Mouse (Mus musculus): ENCODE data around the gene Slc6a12.

Slc6a12 gene

DNA sequence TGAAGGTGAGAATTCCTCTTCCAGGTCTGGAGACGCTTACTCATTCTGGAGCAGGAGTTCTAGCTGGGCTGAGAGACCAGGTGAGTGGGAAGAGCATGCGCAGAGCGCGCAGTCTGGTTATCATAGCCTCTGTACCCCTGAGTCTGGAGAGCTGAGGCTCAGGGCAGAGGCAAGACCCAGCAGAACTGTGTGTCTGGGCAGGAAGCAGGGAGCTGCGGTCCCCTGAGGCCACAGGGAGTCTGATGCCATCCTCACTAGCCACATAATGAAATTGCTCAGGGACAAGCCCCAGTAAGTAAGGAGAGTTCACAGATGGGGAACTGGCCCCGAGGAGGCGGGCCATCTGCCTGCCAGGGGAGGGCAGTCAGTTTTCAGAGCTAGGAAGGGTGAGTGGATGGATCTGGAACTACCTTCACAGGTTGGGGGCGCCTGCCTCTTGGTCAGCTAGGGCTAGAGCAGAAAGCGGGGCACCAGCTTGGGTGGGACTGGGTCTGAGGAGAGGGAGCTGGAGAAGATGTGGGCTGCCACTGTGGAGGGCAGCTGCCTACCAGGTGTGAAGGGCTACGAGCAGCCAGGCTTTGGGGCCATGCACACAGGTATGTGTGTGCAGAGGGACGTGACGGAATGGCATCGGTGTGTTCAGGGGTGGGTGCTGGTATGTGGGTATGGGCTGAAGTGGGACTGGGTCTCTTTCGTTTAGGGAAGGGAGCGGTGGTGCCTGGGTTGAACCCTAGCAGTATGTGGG is at the start of gene Slc6a12:
Gene Slc6a12 (plus strand): TSS at position 51 of the 745 bp plus-strand sequence.
- no peak for DNase-seq (ENCODE audit: extremely low read depth, low read depth, low spot score)

- DNase-seq (ENCODE audit: extremely low read depth, low read depth, low spot score) = no peak
Observed at GRCm38 (mm10) chr6:121299317-121299716, 43.6 kb upstream of the Slc6a12 start.

- DNase-seq (ENCODE audit: extremely low read depth, low read depth, low spot score) = peak; percentile 1
Observed at GRCm38 (mm10) chr6:121299954-121300353, 42.9 kb upstream of the Slc6a12 start, which contains the start of gene Slc6a13. Gene Slc6a13 (plus strand): TSS chr6:121300227.

- DNase-seq (ENCODE audit: extremely low read depth, low read depth, low spot score) = no peak
Observed at GRCm38 (mm10) chr6:121300504-121300903, 42.4 kb upstream of the Slc6a12 start.

DNA sequence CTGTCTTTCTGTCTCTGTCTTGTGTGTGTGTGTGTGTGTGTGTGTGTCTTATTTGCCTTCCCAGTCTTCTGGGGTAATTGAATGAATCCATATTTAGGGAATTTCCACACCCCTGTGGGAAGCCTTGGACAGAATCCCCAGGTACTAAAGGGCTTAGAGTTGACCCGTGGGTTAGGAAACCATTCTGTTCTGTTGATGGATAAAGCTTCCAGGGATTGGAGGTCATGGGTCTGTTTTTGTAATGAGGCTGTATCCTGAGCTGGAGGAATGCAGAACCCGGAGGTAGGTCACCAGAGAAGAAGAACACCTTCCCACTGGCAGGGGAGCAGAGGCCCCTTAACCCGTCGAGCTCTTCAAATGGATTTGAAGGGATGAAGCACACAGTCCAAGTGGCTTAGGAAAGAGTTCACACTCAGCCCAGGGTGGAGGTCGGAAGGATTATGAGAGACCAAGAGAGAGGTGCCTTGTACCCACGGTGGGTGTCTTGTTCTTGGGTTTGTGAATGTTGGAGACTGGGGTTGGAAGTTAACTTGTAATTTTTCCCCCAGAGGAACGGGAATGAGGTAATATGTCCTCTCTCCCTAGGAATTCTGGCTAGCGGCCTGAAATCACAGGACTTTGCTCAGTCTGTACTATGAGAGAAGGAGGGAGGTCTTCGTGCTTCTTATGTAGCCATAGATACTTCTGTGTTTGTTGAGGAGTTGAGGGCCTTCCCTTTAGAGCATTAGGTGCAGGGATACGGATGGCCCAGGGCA is 39.2 kb upstream of the Slc6a12 start:
- DNase-seq (ENCODE audit: extremely low read depth, low read depth, low spot score) = no peak

DNA sequence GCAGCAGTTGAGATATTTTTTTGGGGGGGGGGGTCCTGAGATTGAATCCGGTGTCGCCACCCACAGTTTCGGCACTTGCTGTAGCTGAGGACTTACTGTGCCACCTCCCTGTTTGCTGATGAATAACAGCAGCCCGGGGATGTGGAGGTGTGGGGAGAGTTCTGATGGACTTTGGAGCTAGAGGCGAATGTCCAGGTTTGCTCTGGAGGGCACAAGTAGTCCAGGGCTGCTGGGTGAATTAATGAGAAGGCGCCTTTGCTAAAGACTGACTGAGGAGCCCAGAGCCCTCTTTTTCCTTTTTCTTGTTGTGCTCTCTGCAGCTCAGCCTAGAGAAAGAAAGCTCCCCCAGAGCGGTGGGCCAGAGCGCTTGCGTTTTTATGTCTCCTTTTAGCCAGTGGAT is 38.2 kb upstream of the Slc6a12 start:
- no peak for DNase-seq (ENCODE audit: extremely low read depth, low read depth, low spot score)

- DNase-seq (ENCODE audit: extremely low read depth, low read depth, low spot score) = no peak
Observed at GRCm38 (mm10) chr6:121305571-121305970, 37.3 kb upstream of the Slc6a12 start.

DNA sequence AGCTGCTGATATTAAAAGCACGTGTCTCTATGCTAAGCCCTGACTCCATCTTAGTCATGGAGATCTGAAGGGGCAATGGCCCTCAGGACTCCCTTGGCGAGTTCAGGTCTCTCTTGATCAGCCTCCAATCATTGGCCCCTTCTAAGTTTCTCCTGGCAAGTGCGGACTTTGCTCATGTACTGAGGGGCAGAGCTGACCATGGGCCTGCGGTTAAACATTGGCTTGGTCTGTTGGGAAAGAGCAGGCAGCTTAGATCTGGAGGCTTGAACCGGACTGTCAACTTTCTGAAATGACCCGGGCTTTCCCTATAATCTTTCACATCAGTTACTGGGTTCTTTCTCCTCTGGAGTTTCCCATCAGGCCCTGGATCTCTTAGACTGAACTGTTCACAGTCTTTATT is 31.9 kb upstream of the Slc6a12 start:
- DNase-seq (ENCODE audit: extremely low read depth, low read depth, low spot score) = no peak

GRCm38 (mm10) chr6:121319099-121319498 is 23.8 kb upstream of the Slc6a12 start:
- no peak for DNase-seq (ENCODE audit: extremely low read depth, low read depth, low spot score)

GRCm38 (mm10) chr6:121322381-121323110 is 20.3 kb upstream of the Slc6a12 start:
- DNase-seq (ENCODE audit: extremely low read depth, low read depth, low spot score) = no peak

GRCm38 (mm10) chr6:121325298-121325697 is 17.6 kb upstream of the Slc6a12 start:
- no peak for DNase-seq (ENCODE audit: extremely low read depth, low read depth, low spot score)

GRCm38 (mm10) chr6:121325740-121326139 is 17.1 kb upstream of the Slc6a12 start:
- no peak for DNase-seq (ENCODE audit: extremely low read depth, low read depth, low spot score)

DNA sequence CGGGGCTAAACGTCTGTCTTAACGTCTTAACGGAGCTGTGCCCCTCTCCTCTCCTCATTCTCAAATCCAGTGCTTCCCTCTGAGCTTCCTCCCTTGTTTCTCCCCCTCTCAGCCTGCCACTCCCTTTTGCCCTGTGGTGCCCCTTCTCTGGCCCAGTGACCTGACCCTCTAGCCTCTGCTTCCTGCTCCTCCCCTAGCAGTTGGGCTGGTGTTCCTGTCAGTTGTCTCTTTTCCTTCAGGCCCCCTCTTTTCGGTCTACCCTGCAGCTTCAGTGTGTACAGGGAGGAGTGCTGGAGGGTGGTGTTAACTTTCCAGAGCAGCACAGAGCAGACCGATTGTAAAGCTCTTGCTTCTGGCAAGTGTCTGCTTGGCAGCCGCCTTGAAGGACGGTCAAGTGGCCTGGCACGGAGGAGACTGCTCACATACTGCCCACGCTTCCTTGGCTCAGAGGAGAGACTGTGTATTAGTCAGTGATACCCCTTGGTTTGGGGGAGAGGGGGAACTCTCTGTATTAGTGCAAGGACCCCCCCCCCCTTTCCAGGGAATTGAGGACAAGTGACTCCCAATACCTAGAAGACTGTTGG is 16.3 kb upstream of the Slc6a12 start:
- no peak for DNase-seq (ENCODE audit: extremely low read depth, low read depth, low spot score)

DNA sequence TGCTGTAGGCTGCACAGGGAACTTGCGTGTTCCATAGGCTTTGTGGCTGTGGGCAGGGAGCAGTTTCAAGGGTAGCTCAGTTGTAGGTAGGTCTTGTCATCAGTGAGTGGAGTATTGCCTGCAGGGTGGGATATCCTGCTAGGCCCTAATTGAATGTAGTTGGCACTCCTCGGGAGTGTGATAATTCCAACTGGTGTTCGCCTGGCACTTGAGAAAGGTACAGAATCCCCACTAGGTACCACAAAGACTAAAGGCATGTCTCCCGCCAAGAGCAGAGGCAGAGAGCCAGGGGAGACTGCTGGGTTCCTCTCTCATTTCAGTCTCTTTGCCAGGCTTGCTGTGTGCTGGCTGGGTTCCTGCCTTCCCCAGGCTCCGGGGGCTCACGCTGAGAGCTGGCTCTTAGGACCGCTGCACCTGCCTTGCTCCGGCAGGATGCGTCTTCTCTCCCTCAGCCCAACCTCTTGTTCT is 14.4 kb upstream of the Slc6a12 start:
- no peak for DNase-seq (ENCODE audit: extremely low read depth, low read depth, low spot score)

GRCm38 (mm10) chr6:121329848-121330508 is 12.9 kb upstream of the Slc6a12 start:
- no peak for DNase-seq (ENCODE audit: extremely low read depth, low read depth, low spot score)

DNA sequence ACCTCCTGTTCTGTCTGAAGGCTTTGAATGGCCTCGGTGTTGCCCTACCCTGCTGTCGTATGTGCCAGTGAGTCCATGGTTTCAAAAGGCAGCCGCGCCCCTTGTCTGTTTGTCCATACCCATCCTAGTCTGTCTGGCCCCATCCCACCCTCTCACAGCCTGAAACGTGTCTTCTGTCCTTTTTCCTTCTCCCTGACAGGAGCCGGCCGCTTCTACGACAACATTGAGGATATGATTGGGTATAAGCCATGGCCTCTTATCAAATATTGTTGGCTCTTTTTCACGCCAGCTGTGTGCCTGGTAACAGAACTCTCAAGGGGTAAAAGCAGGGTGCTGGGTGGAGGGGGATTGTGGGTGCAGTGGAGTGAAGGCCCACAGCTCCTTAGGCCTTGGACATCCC is 7.0 kb upstream of the Slc6a12 start:
- DNase-seq (ENCODE audit: extremely low read depth, low read depth, low spot score) = no peak

- DNase-seq (ENCODE audit: extremely low read depth, low read depth, low spot score) = no peak
Observed at GRCm38 (mm10) chr6:121336558-121336957, 6.3 kb upstream of the Slc6a12 start.

DNA sequence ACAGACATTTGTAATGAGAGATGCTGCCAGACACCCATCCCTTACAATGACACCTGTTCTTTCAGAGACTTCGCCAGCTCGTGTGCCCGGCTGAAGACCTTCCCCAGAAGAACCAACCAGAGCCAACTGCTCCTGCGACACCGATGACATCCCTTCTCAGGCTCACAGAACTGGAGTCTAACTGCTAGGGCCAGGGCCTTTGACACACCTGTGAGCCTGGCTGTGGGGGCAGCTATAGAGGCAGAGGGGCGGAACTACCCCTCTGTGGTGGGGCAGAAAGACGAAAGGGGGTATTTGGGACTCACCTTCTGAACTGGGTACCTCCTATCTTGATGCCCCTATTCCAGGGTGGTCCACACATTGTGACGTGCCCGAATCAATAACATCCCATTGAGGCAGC is 5.6 kb upstream of the Slc6a12 start:
- no peak for DNase-seq (ENCODE audit: extremely low read depth, low read depth, low spot score)

- no peak for DNase-seq (ENCODE audit: extremely low read depth, low read depth, low spot score)
Observed at GRCm38 (mm10) chr6:121337770-121338518, 4.9 kb upstream of the Slc6a12 start.

GRCm38 (mm10) chr6:121338519-121338896 is 4.4 kb upstream of the Slc6a12 start:
- DNase-seq (ENCODE audit: extremely low read depth, low read depth, low spot score) = no peak

Measured in fat pad, adult 2 months (tissue).